Mouse (Mus musculus): ENCODE measurements around the gene Cdkn2d. TPM values are rescaled to one million over a fixed set of nuclear protein-coding genes. Genes with fewer than 3 reads are reported as not detected.

Cdkn2d gene
- polyA plus RNA-seq, 2 experiments = 74.4 to 116 TPM

DNA sequence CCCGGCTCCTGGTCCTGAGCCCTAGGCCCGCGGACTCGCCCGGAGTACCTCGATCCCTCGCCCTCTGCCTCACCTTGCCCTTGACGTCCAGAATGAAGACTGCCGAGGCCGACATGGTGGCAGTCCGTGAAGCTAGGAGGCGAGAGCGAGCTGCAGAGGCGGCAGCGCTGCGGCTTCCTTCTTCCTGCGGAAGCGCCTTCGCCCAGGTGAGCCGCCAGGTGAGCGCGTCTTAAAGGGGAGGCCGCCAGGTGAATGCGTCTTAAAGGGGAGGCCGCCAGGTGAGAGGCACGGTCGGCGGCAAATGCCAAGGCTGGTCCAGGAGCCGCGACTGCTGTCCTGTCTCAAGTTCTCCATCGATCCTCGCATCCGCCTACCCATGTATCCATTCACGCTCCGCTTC, 20.9 kb upstream of the Cdkn2d start, which contains the start of gene Ap1m2:
TSS of gene Ap1m2 (minus strand) at position 204 of the 400 bp plus-strand sequence.
- H3K4me1 ChIP-seq (replicated peaks; ENCODE audit: control insufficient read depth in 2 of 2, insufficient read depth in 2 of 2, low read length in 1 of 2) = peaks cover 8 to 21% of the 10 kb centered on the region in 2 experiments
- 26% methylated on average over 33 of the region's 35 CpGs for WGBS (ENCODE audit: insufficient replicate concordance)
- no peaks in the 10 kb centered on the region for H3K36me3 ChIP-seq (replicated peaks; ENCODE audit: control insufficient read depth, insufficient read depth, low read depth)
- DNase-seq (ENCODE audit: low read depth in 3 of 3, low spot score in 3 of 3) = no peak
- H3K27me3 ChIP-seq (ENCODE audit: control insufficient read depth, insufficient read depth, low read length) = peaks cover 13% of the 10 kb centered on the region
- TF ChIP-seq CTCF (IDR thresholded peaks at IDR 0.05; ENCODE audit: low read depth) (no peak), EP300 (IDR thresholded peaks at IDR 0.05; ENCODE audit: low read depth) (no peak)
- no peaks in the 10 kb centered on the region for H3K9me3 ChIP-seq (ENCODE audit: control insufficient read depth, low read length)
- H3K4me3 ChIP-seq (ENCODE audit: insufficient read depth in 1 of 2, low read depth in 2 of 2, low read length in 2 of 2) = no peak within 1 kb of the TSS
- H3K9ac ChIP-seq (replicated peaks) = no peak within 1 kb of the TSS
- no peak for ATAC-seq (ENCODE audit: insufficient read depth)
- no peak within 1 kb of the TSS for H3K27ac ChIP-seq
- H3K4me2 ChIP-seq (ENCODE audit: low read depth) = no peak within 1 kb of the TSS; the same call in 1 of the 2 replicates

DNA sequence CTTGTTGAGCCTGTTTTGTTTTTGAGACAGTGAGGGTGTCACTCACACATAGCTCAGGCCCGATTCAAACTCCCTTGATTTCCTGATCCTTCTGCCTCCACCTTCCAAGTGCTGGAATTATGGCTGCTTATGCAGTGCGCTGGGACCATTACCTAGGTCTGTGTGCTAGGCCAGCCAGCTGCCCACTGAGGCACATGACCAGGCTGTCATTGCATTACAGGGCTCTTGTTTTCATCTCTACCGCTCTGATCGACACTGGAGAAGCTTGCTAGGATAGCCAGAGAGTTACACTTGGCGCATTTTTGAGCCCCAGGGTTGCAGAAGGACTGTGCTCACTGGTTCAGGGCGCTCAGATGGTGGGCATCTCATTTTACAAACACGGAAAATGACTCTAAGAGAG, 20.5 kb upstream of the Cdkn2d start:
- ATAC-seq (ENCODE audit: insufficient read depth) = no peak
- Histone ChIP-seq H3K36me3 (replicated peaks; ENCODE audit: control insufficient read depth, insufficient read depth, low read depth) (no peaks in the 10 kb centered on the region), H3K4me3 (ENCODE audit: insufficient read depth in 1 of 2, low read depth in 2 of 2, low read length in 2 of 2) (no peak overlapping the region), H3K27ac (no peak overlapping the region), H3K4me1 (replicated peaks; ENCODE audit: control insufficient read depth in 2 of 2, insufficient read depth in 2 of 2, low read length in 1 of 2) (peaks cover 8 to 21% of the 10 kb centered on the region in 2 experiments), H3K4me2 (ENCODE audit: low read depth) (no peak overlapping the region), H3K9ac (replicated peaks) (no peak overlapping the region), H3K27me3 (ENCODE audit: control insufficient read depth, insufficient read depth, low read length) (peaks cover 13% of the 10 kb centered on the region), H3K9me3 (ENCODE audit: control insufficient read depth, low read length) (no peaks in the 10 kb centered on the region)
- no peak for DNase-seq (ENCODE audit: low read depth in 3 of 3, low spot score in 3 of 3)
- TF ChIP-seq CTCF (IDR thresholded peaks at IDR 0.05; ENCODE audit: low read depth) (no peak), EP300 (IDR thresholded peaks at IDR 0.05; ENCODE audit: low read depth) (no peak)
- WGBS (ENCODE audit: insufficient replicate concordance) = 54% methylated on average over 7 of the region's 7 CpGs

- no peak overlapping the region for H3K4me3 ChIP-seq (ENCODE audit: insufficient read depth in 1 of 2, low read depth in 2 of 2, low read length in 2 of 2)
- 50% methylated on average over 15 of the region's 15 CpGs for WGBS (ENCODE audit: insufficient replicate concordance)
- DNase-seq (ENCODE audit: low read depth in 3 of 3, low spot score in 3 of 3) = no peak
These were observed 18.0 kb upstream of the Cdkn2d start for GRCm38 (mm10) chr9:21309150-21309741.

DNA sequence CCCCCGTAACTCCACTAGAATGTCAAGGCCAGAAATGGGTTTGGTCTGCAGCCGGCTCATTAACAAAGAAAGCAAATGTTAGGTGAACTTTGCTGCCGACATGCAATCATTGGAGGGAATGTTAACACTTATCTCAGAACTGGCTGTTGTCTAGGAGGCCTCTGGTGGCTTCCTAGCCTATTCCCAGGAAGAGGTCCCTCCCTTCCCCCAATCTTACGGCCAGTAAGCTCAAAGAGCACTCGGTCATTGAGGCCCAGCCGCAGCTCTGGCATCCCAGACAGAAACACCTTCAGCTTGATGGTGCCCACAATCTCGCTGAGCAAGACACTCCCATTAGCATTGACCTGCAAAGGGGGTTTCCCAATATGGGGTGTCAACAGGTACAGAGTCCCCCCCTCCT, 13.9 kb upstream of the Cdkn2d start:
- Histone ChIP-seq H3K9ac (replicated peaks) (no peak overlapping the region), H3K4me1 (replicated peaks; ENCODE audit: control insufficient read depth in 2 of 2, insufficient read depth in 2 of 2, low read length in 1 of 2) (0 out of 4 replicates have a peak, but pooled peaks cover 0 to 2% of the 10 kb centered on the region in 2 experiments), H3K27ac (no peak overlapping the region), H3K27me3 (ENCODE audit: control insufficient read depth, insufficient read depth, low read length) (no peaks in the 10 kb centered on the region), H3K4me3 (ENCODE audit: insufficient read depth in 1 of 2, low read depth in 2 of 2, low read length in 2 of 2) (no peak overlapping the region), H3K4me2 (ENCODE audit: low read depth) (no peak overlapping the region), H3K36me3 (replicated peaks; ENCODE audit: control insufficient read depth, insufficient read depth, low read depth) (no peaks in the 10 kb centered on the region), H3K9me3 (ENCODE audit: control insufficient read depth, low read length) (no peaks in the 10 kb centered on the region)
- 69% methylated on average over 7 of the region's 7 CpGs for WGBS (ENCODE audit: insufficient replicate concordance)
- DNase-seq (ENCODE audit: low read depth in 3 of 3, low spot score in 3 of 3) (no peak), ATAC-seq (ENCODE audit: insufficient read depth) (no peak)
- no peak for TF ChIP-seq EP300 (IDR thresholded peaks at IDR 0.05; ENCODE audit: low read depth)
- no peak for TF ChIP-seq CTCF (IDR thresholded peaks at IDR 0.05; ENCODE audit: low read depth)

More at GRCm38 (mm10) chr9:21309150-21309741, 18.0 kb upstream of the Cdkn2d start:
- no peaks in the 10 kb centered on the region for H3K36me3 ChIP-seq (replicated peaks; ENCODE audit: control insufficient read depth, insufficient read depth, low read depth)
- peaks cover 13% of the 10 kb centered on the region for H3K27me3 ChIP-seq (ENCODE audit: control insufficient read depth, insufficient read depth, low read length)
- TF ChIP-seq CTCF (IDR thresholded peaks at IDR 0.05; ENCODE audit: low read depth) = no peak
- no peak for TF ChIP-seq EP300 (IDR thresholded peaks at IDR 0.05; ENCODE audit: low read depth)
- H3K9me3 ChIP-seq (ENCODE audit: control insufficient read depth, low read length) = no peaks in the 10 kb centered on the region
- H3K27ac ChIP-seq = no peak overlapping the region
- no peak overlapping the region for H3K4me2 ChIP-seq (ENCODE audit: low read depth)
- no peak for ATAC-seq (ENCODE audit: insufficient read depth)
- H3K4me1 ChIP-seq (replicated peaks; ENCODE audit: control insufficient read depth in 2 of 2, insufficient read depth in 2 of 2, low read length in 1 of 2) = peaks cover 3 to 6% of the 10 kb centered on the region in 2 experiments
- no peak overlapping the region for H3K9ac ChIP-seq (replicated peaks)

DNA sequence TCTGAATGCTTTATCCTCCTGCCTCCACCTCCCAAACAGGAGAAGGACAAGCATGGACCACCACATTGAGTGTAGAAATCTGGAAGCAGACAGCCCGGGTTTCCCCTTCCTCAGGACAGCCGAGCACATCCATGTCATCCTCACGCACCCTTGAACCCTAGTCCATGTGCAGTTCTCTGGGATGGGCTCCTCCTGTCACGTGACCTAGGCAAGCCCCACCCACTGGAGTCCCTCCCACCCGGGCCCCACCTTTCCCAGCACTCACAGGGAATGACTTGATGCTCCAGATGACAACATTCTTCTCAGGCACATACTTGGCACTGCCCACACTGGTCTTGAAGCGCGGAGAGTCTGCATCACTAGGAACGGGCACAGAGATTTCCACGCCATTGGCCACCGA, 7.8 kb upstream of the Cdkn2d start:
- Histone ChIP-seq H3K9ac (replicated peaks) (no peak overlapping the region), H3K9me3 (ENCODE audit: control insufficient read depth, low read length) (no peaks in the 10 kb centered on the region), H3K4me1 (replicated peaks; ENCODE audit: control insufficient read depth in 2 of 2, insufficient read depth in 2 of 2, low read length in 1 of 2) (no peaks in the 10 kb centered on the region), H3K27ac (no peak overlapping the region), H3K4me2 (ENCODE audit: low read depth) (no peak overlapping the region), H3K27me3 (ENCODE audit: control insufficient read depth, insufficient read depth, low read length) (no peaks in the 10 kb centered on the region), H3K36me3 (replicated peaks; ENCODE audit: control insufficient read depth, insufficient read depth, low read depth) (no peaks in the 10 kb centered on the region), H3K4me3 (ENCODE audit: insufficient read depth in 1 of 2, low read depth in 2 of 2, low read length in 2 of 2) (no peak overlapping the region)
- no peak for DNase-seq (ENCODE audit: low read depth in 3 of 3, low spot score in 3 of 3)
- ATAC-seq (ENCODE audit: insufficient read depth) = no peak
- 79% methylated on average over 10 of the region's 10 CpGs for WGBS (ENCODE audit: insufficient replicate concordance)
- TF ChIP-seq EP300 (IDR thresholded peaks at IDR 0.05; ENCODE audit: low read depth) (no peak), CTCF (IDR thresholded peaks at IDR 0.05; ENCODE audit: low read depth) (no peak)

All from liver, embryonic 14.5 days (tissue).